8 mouse cellular contexts compared by ENCODE assay signal in the genomic region with DNA sequence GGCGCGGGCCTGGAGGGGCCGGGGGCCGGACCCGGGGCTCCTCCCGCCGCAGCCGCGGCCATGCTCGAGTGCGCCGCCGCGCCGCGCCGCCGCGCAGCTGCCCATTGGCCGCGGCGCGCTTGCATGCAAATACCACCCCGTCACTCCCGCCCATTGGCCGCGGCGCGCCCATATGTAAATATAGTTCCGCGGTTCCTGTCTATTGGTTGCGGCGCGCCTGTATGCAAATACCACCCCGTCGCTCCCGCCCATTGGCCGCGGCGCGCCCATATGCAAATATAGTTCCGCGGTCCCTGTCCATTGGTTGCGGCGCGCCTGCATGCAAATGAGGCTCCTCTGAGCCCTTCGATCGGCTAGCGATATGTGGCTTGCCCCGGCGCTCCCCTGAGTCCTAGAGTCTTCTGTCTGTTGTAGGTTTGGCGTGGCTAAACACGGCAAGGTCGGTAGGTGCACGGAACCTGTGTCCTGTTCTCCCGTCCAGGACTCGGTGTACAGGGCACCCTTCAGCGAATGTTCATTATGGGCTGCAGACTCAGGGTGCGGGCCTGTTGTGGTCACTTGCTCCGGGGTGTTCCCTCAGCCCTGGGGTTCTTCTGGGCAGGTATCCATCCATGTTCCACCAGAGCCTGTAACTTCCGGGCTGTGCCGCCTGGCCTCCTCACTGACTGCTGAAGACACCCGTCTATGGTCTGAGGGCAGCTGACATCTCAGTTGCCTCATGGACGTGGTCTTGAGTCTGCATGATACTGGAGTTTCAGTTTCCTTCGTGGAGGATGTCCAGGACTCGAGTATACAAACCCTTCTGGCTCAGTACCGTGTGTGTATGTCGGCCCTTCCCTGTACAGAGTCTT. TPM values are rescaled to one million over a fixed set of nuclear protein-coding genes. Genes with fewer than 3 reads are reported as not detected.
DNase-seq lines count a peak whose midpoint lies in the region; ATAC-seq and TF ChIP-seq lines count a peak whose summit lies in the region.

A gene (minus strand): TSS at position 103 of the 851 bp plus-strand sequence.

- peak; percentile 86 to 94 for DNase-seq in gastrocnemius, adult 8-10 months (ENCODE audit: low spot score in 2 of 2)
- DNase-seq in hindlimb bud, embryonic 11.5 days (ENCODE audit: extremely low spot score, low read depth, low spot score): peak; percentile 72
- DNase-seq in left cerebral cortex, adult 8-10 months (ENCODE audit: low spot score in 2 of 2): peak; percentile 72 to 94
- peak; percentile 96 to 98 for DNase-seq in right cerebral cortex, postnatal 10 days (ENCODE audit: low spot score in 2 of 2)
- DNase-seq in urinary bladder, postnatal 25 days (ENCODE audit: low spot score): peak; percentile 77

- no peaks in the 10 kb centered on the region for H3K9me3 ChIP-seq in megakaryocyte, embryonic 14.5 days

- peak; percentile 48; the same call in 1 of the 2 replicates for TF ChIP-seq POLR2A in cortical plate, adult 2 months (IDR thresholded peaks at IDR 0.05; ENCODE audit: extremely low read depth, insufficient read depth, low read length)

- H3K27me3 ChIP-seq in megakaryocyte, embryonic 14.5 days (replicated peaks): peaks cover 3% of the 10 kb centered on the region

- H3K4me3 ChIP-seq in cortical plate, adult 2 months (ENCODE audit: insufficient read depth, low read length): peak within 1 kb of the TSS; percentile 44
- peak within 1 kb of the TSS; percentile 97 for H3K4me3 ChIP-seq in megakaryocyte, embryonic 14.5 days (replicated peaks)

- H3K27ac ChIP-seq in cortical plate, adult 2 months (ENCODE audit: insufficient read depth, low read length): no peak within 1 kb of the TSS

- TF ChIP-seq CTCF in cortical plate, adult 2 months (IDR thresholded peaks at IDR 0.05; ENCODE audit: extremely low read depth, insufficient read depth, low read length): no peak

- H3K4me1 ChIP-seq in cortical plate, adult 2 months (ENCODE audit: control insufficient read depth, insufficient read depth, low read length): peaks cover 6% of the 10 kb centered on the region; the same call in 1 of the 2 replicates
- peaks cover 91% of the 10 kb centered on the region for H3K4me1 ChIP-seq in megakaryocyte, embryonic 14.5 days

- peak; percentile 79 for ATAC-seq in activated CD4-positive, CD25-positive, alpha-beta regulatory T cell, adult 4 months

- H3K36me3 ChIP-seq in megakaryocyte, embryonic 14.5 days (replicated peaks; ENCODE audit: low read length): peaks cover 24% of the 10 kb centered on the region

RNA-seq across cellular contexts. Expression of the gene that starts here (rescaled TPM):
- polyA plus RNA-seq in activated CD4-positive, CD25-positive, alpha-beta regulatory T cell, adult 4 months (2017; shearing (Covaris generic)): 1 to 10 TPM; 5.9 to 7.2 TPM
- 35.7 and 40.0 TPM in 2 replicates for polyA plus RNA-seq in cortical plate, adult 2 months (2012; rRNA removed)
- 10 to 100 TPM in 1 of 4 experiments, 1 to 10 TPM in 3; 8.1 to 10.8 (median 9.0) TPM for total RNA-seq in gastrocnemius, adult 8-10 months (2022)
- total RNA-seq in left cerebral cortex, adult 8-10 months (2022): 10 to 100 TPM; 27.2 to 31.6 (median 27.7) TPM
- polyA plus RNA-seq in megakaryocyte, embryonic 14.5 days (2012; ENCODE audit: insufficient read depth, low replicate concordance): 8.4 and 46.3 TPM in 2 replicates
